Mouse (Mus musculus) Muller cell, postnatal 12 days (primary cell): ENCODE data around the gene Slc16a5.
A peak's percentile ranks its signal among the peaks of the same experiment; 100 is the strongest.

Experiments used
- DNase-seq: peaks from one replicate; pipeline ENCODE4 v3.0.0-alpha.2; 2015; ENCODE audit errors: inconsistent ontology term

Gene Slc16a5

DNA sequence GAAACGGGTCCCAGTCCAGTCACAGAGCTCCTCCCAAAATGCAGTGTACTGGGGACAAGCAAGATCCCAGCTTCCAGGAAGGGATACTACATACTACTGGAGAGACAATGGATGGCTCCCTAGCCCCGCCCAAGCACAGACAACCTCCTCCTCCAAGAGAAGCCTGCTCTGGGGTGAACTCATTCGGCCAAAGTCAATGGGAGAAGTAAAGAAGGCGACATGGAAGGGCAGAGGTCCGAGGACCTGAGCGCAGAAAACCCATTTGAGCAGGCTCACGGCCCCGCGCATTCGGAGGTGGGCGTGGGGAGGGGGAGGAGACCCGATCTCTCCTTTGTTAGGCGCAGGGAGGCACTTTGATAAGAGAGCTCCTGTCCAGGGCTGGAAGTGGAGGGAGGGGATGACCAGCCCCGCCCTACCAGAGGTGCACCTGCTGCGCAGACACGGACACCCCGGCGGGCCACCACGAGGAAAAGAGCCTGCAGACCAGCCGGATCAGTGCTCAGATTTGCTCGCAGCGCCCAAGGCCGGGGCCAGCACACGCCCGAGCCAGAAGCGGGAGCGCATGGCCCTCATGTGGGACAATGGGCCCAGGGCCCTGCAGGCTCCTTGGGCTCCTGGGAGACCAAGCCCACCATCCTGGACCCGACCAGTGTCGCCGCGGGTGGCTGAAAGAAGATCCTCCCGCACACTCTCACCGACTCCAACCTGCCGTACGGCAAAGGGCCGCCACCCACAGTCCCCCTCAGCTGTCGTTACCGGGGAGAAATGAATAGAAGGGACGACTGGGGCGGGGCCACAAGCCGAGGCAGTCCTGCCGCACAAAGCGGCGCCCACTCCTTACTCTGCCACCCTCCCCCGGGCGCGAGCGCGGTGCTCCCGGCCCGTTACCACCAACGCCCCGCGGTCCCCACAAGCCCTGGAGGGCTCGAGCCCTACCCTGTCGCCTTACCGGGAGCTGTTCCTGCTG is 51.3 kb downstream of the Slc16a5 start:
- peak; percentile 60 for DNase-seq

DNA sequence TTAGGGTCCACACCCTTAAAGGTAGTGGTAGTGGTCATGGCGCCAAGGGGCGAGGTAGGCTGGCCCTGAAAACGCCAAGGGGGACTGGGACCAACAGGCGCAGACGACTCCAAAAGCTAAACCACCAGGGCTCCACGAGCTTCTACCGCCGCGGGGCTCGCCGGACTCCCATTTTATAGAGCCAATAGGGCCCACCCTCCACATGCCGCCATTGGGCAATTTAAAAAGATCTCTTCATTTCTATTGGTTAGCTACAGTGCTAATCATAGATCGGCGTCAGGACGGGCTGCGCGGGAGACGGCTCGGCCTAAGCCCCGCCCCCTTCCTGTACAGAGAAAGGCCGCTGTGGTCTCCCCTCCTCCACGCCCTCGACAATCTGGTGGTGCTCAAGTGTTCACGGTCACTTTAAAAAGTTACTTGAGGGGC is 52.0 kb downstream of the Slc16a5 start, which contains the start of gene Jpt1:
TSS of gene Jpt1 (minus strand) at position 150 of the 426 bp plus-strand sequence.
- DNase-seq = peak; percentile 98

GRCm38 (mm10) chr11:115515021-115515420 is 52.7 kb downstream of the Slc16a5 start:
- no peak for DNase-seq

DNA sequence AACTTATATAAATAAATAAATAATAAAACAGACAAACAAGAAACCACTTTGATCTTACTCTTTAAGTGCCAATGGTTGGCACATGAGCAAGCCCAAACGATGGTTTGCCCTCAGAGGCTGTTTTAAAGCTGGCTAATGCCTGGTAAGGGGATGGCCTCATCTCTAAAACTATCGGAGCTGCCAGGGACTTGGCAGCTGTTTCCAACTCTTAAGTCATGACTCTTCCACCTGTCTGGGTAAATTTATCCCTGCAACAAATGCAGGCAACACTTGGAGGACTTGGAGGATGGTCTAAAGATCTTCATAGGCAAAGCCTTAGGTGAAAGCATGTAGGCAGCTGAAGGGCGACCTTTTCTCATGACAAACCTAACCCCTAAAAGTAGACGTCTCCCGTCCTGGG is 54.7 kb downstream of the Slc16a5 start:
- DNase-seq = no peak

GRCm38 (mm10) chr11:115518693-115519092 is 56.4 kb downstream of the Slc16a5 start:
- no peak for DNase-seq

DNA sequence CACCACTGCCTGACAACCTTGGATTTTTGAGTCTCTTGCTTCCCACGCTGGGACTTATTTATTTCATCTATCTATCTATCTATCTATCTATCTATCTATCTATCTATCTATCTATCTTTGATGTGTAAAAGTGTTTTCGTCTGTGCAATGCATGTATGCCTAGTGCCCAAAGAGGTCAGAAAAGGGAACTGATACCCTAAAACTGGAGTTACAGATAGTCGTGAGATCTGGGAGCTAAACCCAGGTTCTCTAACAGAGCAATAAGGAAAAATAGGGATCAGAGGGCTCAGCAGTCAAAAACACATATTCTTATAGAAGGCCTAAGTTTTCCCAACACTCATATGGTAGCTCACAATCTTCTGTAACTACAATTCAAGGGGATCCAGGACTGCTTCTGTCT is 57.3 kb downstream of the Slc16a5 start:
- DNase-seq = no peak

DNA sequence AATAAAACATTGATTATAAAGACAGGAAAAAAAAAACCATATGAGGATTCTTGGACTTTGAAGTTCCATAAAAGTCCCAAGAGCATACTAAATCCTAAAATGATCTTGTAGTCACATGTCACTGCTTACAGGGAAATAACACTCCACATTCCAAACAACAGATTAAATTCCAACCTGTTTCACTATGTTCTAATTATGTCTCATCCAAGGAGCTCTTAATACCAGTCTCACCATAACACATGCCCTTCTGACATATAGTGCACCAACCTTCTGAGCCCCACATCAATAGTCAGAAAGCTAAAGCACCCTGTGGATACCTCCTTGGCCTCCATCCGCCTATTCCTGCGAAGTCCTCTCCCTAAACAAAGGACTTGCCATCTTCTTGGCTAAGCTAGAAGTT is 57.9 kb downstream of the Slc16a5 start:
- no peak for DNase-seq

DNA sequence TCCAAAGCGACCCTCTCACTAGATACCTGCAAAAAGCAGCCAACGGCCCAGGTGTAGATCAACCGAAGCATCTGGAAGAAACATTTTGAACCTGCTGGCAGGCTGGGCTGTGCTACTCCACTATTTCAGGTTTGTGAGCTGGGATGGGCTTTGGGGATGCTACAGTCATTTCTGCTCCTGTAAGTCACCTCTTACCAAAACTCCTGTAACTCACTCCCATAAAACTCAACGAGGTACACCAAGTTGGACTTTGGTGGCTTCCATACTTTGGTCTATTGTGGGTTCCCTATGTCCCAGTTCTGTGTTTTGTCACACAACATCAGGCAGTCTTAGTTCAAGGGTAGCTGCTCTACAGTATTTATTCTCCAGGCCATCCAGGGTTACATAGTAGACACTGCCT is 58.8 kb downstream of the Slc16a5 start:
- no peak for DNase-seq

DNA sequence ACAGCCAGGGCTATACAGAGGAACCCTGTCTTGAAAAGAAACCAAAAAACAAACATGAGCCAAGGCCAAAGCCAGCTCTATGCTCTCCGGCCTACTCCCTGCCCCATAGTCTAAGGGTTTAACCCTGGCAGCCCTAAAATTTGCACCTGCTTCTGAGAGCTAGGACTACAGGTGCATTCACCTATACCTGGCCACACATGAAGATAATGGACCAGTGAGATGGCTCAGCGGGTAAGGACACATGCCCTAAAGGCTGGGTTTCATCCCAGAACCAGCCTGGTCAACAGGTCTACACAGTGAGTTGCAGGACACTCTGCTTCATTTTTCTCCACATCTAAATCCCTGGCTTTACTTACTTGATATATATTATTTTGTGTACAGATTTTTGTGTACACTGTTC is 60.0 kb downstream of the Slc16a5 start:
- no peak for DNase-seq

DNA sequence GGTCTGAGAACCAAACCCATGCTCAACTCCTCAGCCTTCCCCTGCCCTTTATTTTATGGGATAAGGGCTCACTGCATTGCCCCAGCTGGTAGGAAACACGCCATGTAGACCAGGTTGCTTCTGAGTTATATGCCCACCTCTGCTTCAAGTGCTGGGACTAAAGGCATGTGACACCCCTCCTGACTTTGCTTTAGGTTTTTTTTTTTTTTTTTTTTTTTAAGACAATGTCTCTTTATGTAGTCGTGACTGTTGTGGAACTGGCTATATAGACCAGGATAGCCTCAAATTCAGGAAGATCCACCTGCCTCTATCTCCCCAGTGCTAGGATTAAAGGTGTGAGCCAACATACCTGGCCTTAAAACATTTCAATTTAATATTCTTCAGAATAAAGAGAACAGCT is 60.4 kb downstream of the Slc16a5 start:
- DNase-seq = no peak
